Mouse (Mus musculus) liver, embryonic 16.5 days (tissue): Measurements from ENCODE around the gene Rps6kb1. TPM values are rescaled to one million over a fixed set of nuclear protein-coding genes. Genes with fewer than 3 reads are reported as not detected.
A peak's percentile ranks its signal among the peaks of the same experiment; 100 is the strongest.

Experiments used
- ATAC-seq: fragments of 200-750 bp; cut with Nextera tagmentation; 2 replicates; pipeline ENCODE4 v1.8.0; 2017; ENCODE audit warnings: low read depth, mild to moderate bottlenecking, moderate number of reproducible peaks, moderate library complexity
- H3K27ac ChIP-seq: fragments of 300-500 bp; sonication (generic); 2 replicates; pipeline ENCODE4 v1.5.1; 2014; ENCODE audit warnings: mild to moderate bottlenecking, low read length
- H3K27me3 ChIP-seq: fragments of 300-500 bp; sonication (generic); 2 replicates; pipeline ENCODE4 v1.6.1; 2014; ENCODE audit warnings: low read depth, low read length, mixed read lengths; ENCODE audit not compliant: control insufficient read depth, insufficient read depth
- H3K36me3 ChIP-seq: fragments of 300-500 bp; sonication (generic); 2 replicates; pipeline ENCODE4 v1.6.1; 2014; ENCODE audit warnings: mild to moderate bottlenecking; ENCODE audit not compliant: control insufficient read depth, insufficient read depth
- H3K4me1 ChIP-seq: fragments of 300-500 bp; sonication (generic); 2 replicates; pipeline ENCODE4 v1.6.1; 2014; ENCODE audit warnings: low read depth, low read length, mixed read lengths; ENCODE audit not compliant: control insufficient read depth
- H3K4me2 ChIP-seq: fragments of 300-500 bp; sonication (generic); 2 replicates; pipeline ENCODE4 v1.6.1; 2014; ENCODE audit warnings: low read depth, low read length, mixed read lengths
- H3K4me3 ChIP-seq: fragments of 300-500 bp; sonication (generic); 2 replicates; pipeline ENCODE4 v1.5.1; 2014; ENCODE audit warnings: low read depth, mild to moderate bottlenecking, low read length
- H3K9ac ChIP-seq: fragments of 300-500 bp; sonication (generic); 2 replicates; pipeline ENCODE4 v1.6.1; 2014; ENCODE audit warnings: low read depth, low read length
- H3K9me3 ChIP-seq: fragments of 300-500 bp; sonication (generic); replicated peaks from 2 replicates; pipeline ENCODE4 v1.6.1; 2016; ENCODE audit warnings: low read length; ENCODE audit not compliant: control insufficient read depth
- WGBS: fragments of 180-500 bp; shearing (Covaris S2); extraction: QIAGEN DNeasy Blood & Tissue Kit; methylation state at CpG from one replicate; pipeline ENCODE4 v1.1.7; 2014; ENCODE audit not compliant: insufficient replicate concordance; 5-methylcytosine and 5-hydroxymethylcytosine counted together
- polyA plus RNA-seq: library from polyadenylated mRNA; unstranded; fragments of >200 nt; fragmentation: Nextera tagmentation; extraction: Ambion mirVana; gene quantifications from 2 replicates; pipeline ENCODE4 v1.2.1, GENCODE M21; 2015

The Rps6kb1 gene
- polyA plus RNA-seq, 1 experiment from 2014 or later = 22.0 TPM

DNA sequence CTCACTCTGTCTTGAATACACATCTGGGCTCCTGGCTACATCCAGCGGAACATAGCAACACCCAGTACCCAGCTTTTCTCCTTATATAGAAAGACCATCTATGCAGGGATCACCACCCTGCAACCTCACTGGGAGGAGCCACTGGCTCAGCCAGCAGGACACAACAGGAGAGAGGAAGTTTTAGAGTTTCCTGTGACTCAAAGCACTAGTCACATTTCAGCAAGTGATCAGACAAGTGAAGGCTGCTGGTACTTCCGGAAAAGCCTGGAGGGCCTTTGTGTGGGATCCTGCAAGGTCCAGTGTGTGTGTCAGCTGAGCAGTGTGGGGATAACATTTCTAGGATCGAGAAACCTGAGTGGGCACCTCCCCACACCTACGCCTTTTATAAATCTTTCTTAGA is 32.6 kb upstream of the Rps6kb1 start:
- 42% methylated on average over 4 of the region's 4 CpGs for WGBS
- ATAC-seq = no peak
- H3K4me2 ChIP-seq = no peak overlapping the region
- no peak overlapping the region for H3K4me3 ChIP-seq
- H3K4me1 ChIP-seq = peaks cover 33% of the 10 kb centered on the region
- no peaks in the 10 kb centered on the region for H3K36me3 ChIP-seq
- H3K27ac ChIP-seq = peak overlapping the region; percentile 15; the same call in 1 of the 2 replicates
- H3K27me3 ChIP-seq = no peaks in the 10 kb centered on the region
- no peaks in the 10 kb centered on the region for H3K9me3 ChIP-seq
- no peak overlapping the region for H3K9ac ChIP-seq

DNA sequence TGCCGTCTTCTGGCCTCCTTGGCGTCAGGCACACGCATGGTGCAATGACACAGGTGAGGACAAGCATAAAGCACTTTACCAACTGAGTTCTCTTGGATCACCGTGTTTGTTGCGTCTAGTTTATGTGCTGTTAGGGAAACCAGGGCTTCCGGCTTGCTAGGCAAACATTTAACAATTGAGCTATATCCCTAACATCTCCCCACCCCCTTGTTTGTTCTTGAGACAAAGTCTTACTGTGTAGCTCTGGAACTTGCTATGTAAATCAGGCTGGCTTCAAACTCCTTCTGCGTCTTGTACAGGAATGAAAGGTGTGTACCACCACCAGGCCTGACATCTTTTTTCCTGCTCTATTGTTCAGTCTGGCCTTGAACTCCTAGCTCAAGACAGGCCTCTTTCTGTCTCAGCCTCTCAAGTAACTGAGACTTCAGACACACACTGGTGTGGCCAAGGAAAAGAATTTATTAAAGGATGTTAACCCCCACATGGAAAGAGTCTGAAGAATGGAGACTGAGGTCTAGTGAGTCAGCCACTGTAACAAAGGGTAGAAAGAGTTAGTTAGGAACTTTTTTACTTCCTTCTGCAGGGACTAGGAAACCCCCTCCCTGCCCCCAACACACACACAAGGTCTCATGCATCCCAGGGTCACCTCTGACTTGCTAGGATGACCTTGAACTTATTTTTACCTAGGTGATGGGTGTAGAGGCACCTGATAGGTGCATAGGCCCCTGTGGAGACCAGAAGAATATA is 31.2 kb upstream of the Rps6kb1 start:
- Histone ChIP-seq H3K27ac (no peak overlapping the region), H3K27me3 (no peaks in the 10 kb centered on the region), H3K9ac (no peak overlapping the region), H3K36me3 (no peaks in the 10 kb centered on the region), H3K4me1 (peaks cover 24% of the 10 kb centered on the region), H3K4me2 (no peak overlapping the region), H3K9me3 (no peaks in the 10 kb centered on the region), H3K4me3 (no peak overlapping the region)
- no peak for ATAC-seq
- 72% methylated on average over 7 of the region's 7 CpGs for WGBS

DNA sequence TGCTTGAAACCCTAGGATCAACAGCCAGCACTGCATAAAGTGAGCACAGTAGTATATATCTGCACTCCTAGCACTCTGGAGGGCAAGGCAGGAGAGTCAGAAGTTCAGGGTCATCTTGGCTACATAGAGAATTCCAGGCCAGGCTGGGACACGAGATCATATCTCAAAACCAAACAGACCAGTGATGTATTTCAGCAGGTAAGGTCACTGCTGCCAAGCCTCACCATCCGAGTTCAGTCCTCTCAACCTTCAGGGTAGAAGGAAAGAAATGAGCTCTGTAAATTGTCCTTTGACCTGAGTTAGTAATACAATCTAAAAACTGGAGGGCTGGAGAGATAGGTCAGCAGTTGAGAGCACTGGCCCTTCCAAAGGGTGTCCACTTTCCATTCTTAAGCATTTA is 29.8 kb upstream of the Rps6kb1 start:
- no peaks in the 10 kb centered on the region for H3K27me3 ChIP-seq

DNA sequence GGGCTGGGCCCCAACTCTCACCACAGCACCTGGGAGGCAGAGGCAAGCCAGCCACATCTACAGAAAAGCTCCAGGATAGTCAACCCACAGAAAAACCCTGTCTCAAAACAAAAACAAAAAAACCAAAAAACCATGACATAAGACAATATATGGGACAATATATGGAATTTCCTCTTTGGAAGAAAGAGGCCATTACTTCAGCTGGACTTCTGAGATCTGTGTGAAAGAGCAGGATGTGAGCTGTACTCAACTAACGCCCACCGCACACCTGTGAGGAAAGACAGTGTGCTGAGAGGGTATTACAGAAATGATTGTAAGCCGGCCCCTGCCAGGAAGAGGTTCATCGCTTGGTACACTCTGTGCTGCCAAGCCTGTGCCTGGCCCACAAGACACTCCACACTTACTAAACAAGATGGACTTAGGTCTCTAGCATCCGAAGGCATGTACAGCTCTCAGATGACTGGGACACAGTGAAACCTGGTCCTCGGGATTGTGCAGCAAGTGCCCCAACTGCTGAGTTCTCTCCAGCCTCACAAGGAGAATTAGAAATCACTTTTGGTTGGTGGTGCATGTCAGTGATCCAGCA is 29.1 kb upstream of the Rps6kb1 start:
- ATAC-seq = no peak
- peaks cover 3% of the 10 kb centered on the region for H3K4me1 ChIP-seq
- no peak overlapping the region for H3K4me2 ChIP-seq
- no peak overlapping the region for H3K27ac ChIP-seq
- no peaks in the 10 kb centered on the region for H3K27me3 ChIP-seq
- no peak overlapping the region for H3K4me3 ChIP-seq
- no peaks in the 10 kb centered on the region for H3K36me3 ChIP-seq
- H3K9ac ChIP-seq = no peak overlapping the region
- no peaks in the 10 kb centered on the region for H3K9me3 ChIP-seq
- 76% methylated on average over 6 of the region's 6 CpGs for WGBS

More for the DNA sequence above, 29.8 kb upstream of the Rps6kb1 start:
- H3K27ac ChIP-seq = 0 out of 2 replicates have a peak overlapping the region, but pooled peaks have one; percentile 20
- no peaks in the 10 kb centered on the region for H3K9me3 ChIP-seq
- WGBS = 45% methylated on average over 2 of the region's 2 CpGs
- H3K9ac ChIP-seq = no peak overlapping the region
- H3K36me3 ChIP-seq = no peaks in the 10 kb centered on the region
- peaks cover 10% of the 10 kb centered on the region for H3K4me1 ChIP-seq
- peak; percentile 22; the same call in 1 of the 2 replicates for ATAC-seq
- no peak overlapping the region for H3K4me3 ChIP-seq
- no peak overlapping the region for H3K4me2 ChIP-seq

DNA sequence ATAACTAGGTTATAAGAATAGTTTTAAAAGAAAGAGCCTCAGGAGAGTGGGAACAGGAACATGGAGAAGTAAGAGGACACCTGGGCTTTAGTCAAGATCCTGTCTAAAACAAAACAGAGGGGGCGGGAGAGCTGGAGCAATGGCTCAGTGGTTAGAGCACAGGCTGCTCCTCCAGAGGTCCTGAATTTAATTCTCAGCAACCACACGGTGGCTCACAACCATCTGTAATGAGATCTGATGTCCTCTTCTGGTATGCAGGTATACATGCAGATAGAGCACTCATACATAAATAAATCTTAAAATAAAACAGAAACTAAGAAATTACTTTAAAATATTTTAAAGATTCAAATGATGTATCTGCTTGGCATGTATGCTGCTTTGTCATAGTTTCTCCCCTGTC is 28.0 kb upstream of the Rps6kb1 start:
- WGBS = 52% methylated on average over 2 of the region's 2 CpGs
- Histone ChIP-seq H3K27ac (no peak overlapping the region), H3K4me3 (no peak overlapping the region), H3K27me3 (no peaks in the 10 kb centered on the region), H3K9ac (no peak overlapping the region), H3K4me2 (no peak overlapping the region), H3K9me3 (no peaks in the 10 kb centered on the region), H3K36me3 (no peaks in the 10 kb centered on the region), H3K4me1 (peaks cover under 1% of the 10 kb centered on the region)
- ATAC-seq = no peak

DNA sequence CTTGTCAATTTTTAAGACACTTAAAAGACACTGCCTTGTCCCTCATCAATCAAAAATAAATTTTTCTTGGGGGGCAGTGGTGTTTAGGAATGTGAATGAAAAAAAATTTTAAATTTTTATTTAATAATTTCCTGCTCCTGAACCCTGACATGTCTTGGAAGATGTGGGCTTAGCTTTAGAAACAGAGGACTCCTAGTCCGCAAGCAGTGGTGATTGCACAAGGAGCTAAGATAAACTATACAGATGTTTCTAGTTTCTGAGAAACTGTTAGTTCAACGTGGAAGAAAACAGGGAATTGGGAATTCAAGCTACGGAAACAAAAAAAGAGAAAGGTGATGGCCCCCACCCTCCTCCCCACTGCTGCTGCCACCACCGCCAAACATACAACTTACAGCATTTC is 27.3 kb upstream of the Rps6kb1 start:
- Histone ChIP-seq H3K27ac (no peak overlapping the region), H3K4me1 (no peaks in the 10 kb centered on the region; the same call in none of the 2 replicates), H3K4me3 (no peak overlapping the region), H3K36me3 (peaks cover 2% of the 10 kb centered on the region; the same call in 1 of the 2 replicates), H3K9ac (no peak overlapping the region), H3K27me3 (no peaks in the 10 kb centered on the region), H3K4me2 (no peak overlapping the region), H3K9me3 (no peaks in the 10 kb centered on the region)
- no peak for ATAC-seq
- WGBS = 64% methylated on average over 4 of the region's 4 CpGs

DNA sequence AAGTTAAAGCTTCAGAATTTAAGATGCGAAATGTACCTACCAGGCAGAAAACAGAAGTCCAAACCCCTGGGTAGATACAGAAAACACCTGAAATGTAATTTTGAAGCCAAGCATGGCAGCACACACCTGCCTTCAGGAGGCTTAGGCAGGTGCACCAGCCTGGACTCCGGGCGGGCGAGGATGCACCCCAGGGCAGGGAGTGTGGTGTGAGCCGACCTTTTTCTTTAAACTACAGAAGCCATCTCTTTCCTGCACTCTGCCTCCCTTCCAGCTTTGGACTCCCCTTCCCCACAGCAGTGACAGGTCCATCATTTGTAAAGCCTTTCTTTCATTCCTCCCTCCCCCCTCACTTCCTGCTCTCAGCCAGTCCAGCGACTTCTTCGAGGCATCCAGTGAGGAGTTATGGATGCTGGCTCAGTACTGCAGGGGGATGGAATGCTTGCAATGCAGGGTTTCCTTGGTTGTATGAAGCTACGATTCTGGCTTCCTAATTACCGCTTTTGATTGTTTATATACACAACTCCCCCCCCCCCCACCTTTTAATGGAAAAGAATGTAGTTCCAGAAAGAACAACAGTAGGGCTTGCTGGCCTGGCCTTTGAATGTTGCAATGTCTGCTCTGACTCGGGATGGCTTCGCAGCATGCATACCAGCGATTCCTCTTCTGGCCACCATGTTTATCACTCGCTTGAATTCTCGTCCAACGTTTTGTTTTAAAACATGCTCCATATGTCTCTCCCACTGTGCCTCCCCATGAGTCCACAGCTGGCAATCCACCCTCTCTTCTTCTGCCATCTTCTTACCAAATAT is 26.6 kb upstream of the Rps6kb1 start:
- no peak overlapping the region for H3K27ac ChIP-seq
- no peak overlapping the region for H3K4me3 ChIP-seq
- H3K4me2 ChIP-seq = no peak overlapping the region
- H3K4me1 ChIP-seq = no peaks in the 10 kb centered on the region; the same call in none of the 2 replicates
- no peaks in the 10 kb centered on the region for H3K27me3 ChIP-seq
- H3K9me3 ChIP-seq = no peaks in the 10 kb centered on the region
- peaks cover 2% of the 10 kb centered on the region; the same call in 1 of the 2 replicates for H3K36me3 ChIP-seq
- ATAC-seq = no peak
- H3K9ac ChIP-seq = no peak overlapping the region
- 59% methylated on average over 15 of the region's 15 CpGs for WGBS

DNA sequence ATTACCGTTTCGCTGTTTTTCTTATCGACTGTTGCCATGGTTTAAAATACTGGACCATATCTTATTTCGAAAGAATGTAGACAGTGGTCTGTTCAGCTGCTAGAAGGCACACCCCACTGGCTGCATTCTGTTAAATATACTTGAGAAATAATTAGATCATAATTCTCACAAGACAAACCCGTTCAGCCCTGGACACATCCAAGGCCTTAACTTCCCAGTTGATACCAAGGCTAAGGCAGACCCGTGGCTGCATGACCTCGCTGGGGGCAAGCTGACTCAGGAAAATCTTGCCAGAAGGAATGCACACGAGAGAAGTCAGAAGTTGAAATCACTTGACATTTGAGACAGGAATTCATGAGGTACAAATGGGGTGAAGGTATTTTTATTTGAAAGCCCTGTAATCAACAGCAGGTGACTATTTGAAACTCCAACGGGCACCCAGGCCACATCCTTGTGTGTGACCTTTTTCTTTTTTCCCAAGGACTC is 25.7 kb upstream of the Rps6kb1 start:
- Histone ChIP-seq H3K9me3 (no peaks in the 10 kb centered on the region), H3K36me3 (peaks cover 2% of the 10 kb centered on the region; the same call in 1 of the 2 replicates), H3K27ac (no peak overlapping the region), H3K4me1 (no peaks in the 10 kb centered on the region; the same call in 1 of the 2 replicates), H3K9ac (no peak overlapping the region), H3K4me3 (no peak overlapping the region), H3K27me3 (no peaks in the 10 kb centered on the region), H3K4me2 (no peak overlapping the region)
- no peak for ATAC-seq
- 63% methylated on average over 9 of the region's 9 CpGs for WGBS
